Mouse (Mus musculus): ENCODE measurements at regions not wholly inside any gene's neighbourhood (a gene's known extent, or its start where the extent isn't known, plus 50 kb on each side); places are given as distances from the start of the nearest gene placed in this dataset.
A peak's percentile ranks its signal among the peaks of the same experiment; 100 is the strongest.
"Not testable (repeated sequence)": the region's sequence is repeated elsewhere in the genome, so short reads cannot be mapped to it uniquely, and the experiment has no call there.

DNA sequence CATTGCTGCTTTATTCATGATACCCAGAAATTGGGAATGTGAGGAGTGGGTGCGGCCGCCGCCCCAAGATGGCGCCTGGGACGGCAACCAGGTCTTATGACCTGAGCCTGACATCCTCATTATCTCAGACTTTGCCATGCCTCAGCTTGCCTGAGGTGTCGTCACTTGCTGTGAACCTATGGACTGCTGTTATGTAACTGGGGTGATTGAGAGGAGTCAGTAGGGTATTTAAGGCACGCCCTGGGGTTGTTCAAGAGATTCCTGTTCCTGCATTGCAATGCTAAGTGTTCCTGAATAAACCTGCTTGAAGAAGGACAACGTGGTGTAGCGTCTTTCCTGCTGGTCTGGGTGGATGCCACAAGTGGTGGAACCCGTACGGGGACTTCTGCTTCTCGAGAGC is 211.4 kb upstream of the Pou3f2 start:
- DNase-seq (ENCODE audit: low spot score) = no peak
- no peak for ATAC-seq (ENCODE audit: low FRiP score)
- TF ChIP-seq CTCF (IDR thresholded peaks at IDR 0.05) = no peak
- no peak overlapping the region for H3K9ac ChIP-seq (replicated peaks; ENCODE audit: low read length, poor library complexity, severe bottlenecking)
- H3K4me2 ChIP-seq (ENCODE audit: low read depth, low read length, poor library complexity, severe bottlenecking) = no peak overlapping the region
- H3K4me1 ChIP-seq (ENCODE audit: insufficient read depth, low read length) = no peaks in the 10 kb centered on the region
- H3K36me3 ChIP-seq (ENCODE audit: insufficient read depth, low read length) = no peaks in the 10 kb centered on the region
- no peak overlapping the region for H3K27ac ChIP-seq (ENCODE audit: low read depth, low read length)
- WGBS = 92% methylated on average over 12 of the region's 12 CpGs
- no peaks in the 10 kb centered on the region for H3K9me3 ChIP-seq (ENCODE audit: low read length)
- no peaks in the 10 kb centered on the region for H3K27me3 ChIP-seq (ENCODE audit: insufficient read depth, low read length)
- no peak overlapping the region for H3K4me3 ChIP-seq (ENCODE audit: low read depth, low read length)

GRCm38 (mm10) chr4:22667733-22668381 is 179.7 kb upstream of the Pou3f2 start:
- no peaks in the 10 kb centered on the region for H3K36me3 ChIP-seq (ENCODE audit: insufficient read depth, low read length)
- peak overlapping the region; percentile 29; the same call in 1 of the 2 replicates for H3K4me2 ChIP-seq (ENCODE audit: low read depth, low read length, poor library complexity, severe bottlenecking)
- H3K27ac ChIP-seq (ENCODE audit: low read depth, low read length) = no peak overlapping the region
- peak overlapping the region; percentile 2; the same call in 1 of the 2 replicates for H3K4me3 ChIP-seq (ENCODE audit: low read depth, low read length)
- 4% methylated on average over 7 of the region's 7 CpGs for WGBS
- peak; percentile 54; the same call in 1 of the 2 replicates for ATAC-seq (ENCODE audit: low FRiP score)
- no peak overlapping the region; the same call in 1 of the 2 replicates for H3K9ac ChIP-seq (replicated peaks; ENCODE audit: low read length, poor library complexity, severe bottlenecking)
- DNase-seq (ENCODE audit: low spot score) = no peak
- H3K27me3 ChIP-seq (ENCODE audit: insufficient read depth, low read length) = no peaks in the 10 kb centered on the region
- no peak for TF ChIP-seq CTCF (IDR thresholded peaks at IDR 0.05)
- H3K4me1 ChIP-seq (ENCODE audit: insufficient read depth, low read length) = no peaks in the 10 kb centered on the region
- no peaks in the 10 kb centered on the region for H3K9me3 ChIP-seq (ENCODE audit: low read length)

DNA sequence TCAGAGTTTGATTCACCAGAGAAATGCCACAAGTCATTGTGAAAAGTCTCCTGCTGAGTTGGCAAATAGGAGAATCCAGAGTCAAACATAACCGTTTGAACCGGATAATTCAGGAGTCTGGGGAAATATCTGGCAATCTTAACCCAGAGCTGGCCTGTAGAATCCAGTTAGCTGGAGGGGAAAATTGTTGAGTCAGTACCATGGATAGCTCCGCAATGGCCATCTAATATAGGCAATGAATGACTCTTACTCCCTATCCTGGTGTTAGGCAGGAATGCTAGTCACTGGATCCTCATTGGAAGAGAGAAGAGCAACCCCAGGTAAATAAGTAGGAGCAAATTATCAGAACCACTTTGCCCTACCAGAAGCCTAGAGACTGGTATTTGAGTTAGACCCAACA is 157.4 kb upstream of the Pou3f2 start:
- no peaks in the 10 kb centered on the region for H3K4me1 ChIP-seq (ENCODE audit: insufficient read depth, low read length)
- TF ChIP-seq CTCF (IDR thresholded peaks at IDR 0.05) = no peak
- H3K27me3 ChIP-seq (ENCODE audit: insufficient read depth, low read length) = no peaks in the 10 kb centered on the region
- DNase-seq (ENCODE audit: low spot score) = no peak
- no peak overlapping the region for H3K4me2 ChIP-seq (ENCODE audit: low read depth, low read length, poor library complexity, severe bottlenecking)
- ATAC-seq (ENCODE audit: low FRiP score) = no peak
- no peak overlapping the region for H3K27ac ChIP-seq (ENCODE audit: low read depth, low read length)
- no peak overlapping the region for H3K9ac ChIP-seq (replicated peaks; ENCODE audit: low read length, poor library complexity, severe bottlenecking)
- H3K9me3 ChIP-seq (ENCODE audit: low read length) = no peaks in the 10 kb centered on the region
- 57% methylated on average over 3 of the region's 3 CpGs for WGBS
- H3K36me3 ChIP-seq (ENCODE audit: insufficient read depth, low read length) = no peaks in the 10 kb centered on the region
- H3K4me3 ChIP-seq (ENCODE audit: low read depth, low read length) = no peak overlapping the region

GRCm38 (mm10) chr4:22608922-22609321 is 120.8 kb upstream of the Pou3f2 start:
- no peaks in the 10 kb centered on the region for H3K9me3 ChIP-seq (ENCODE audit: low read length)
- H3K4me1 ChIP-seq (ENCODE audit: insufficient read depth, low read length) = no peaks in the 10 kb centered on the region
- DNase-seq (ENCODE audit: low spot score) (peak; percentile 23), ATAC-seq (ENCODE audit: low FRiP score) (no peak)
- H3K9ac ChIP-seq (replicated peaks; ENCODE audit: low read length, poor library complexity, severe bottlenecking) = no peak overlapping the region
- H3K27me3 ChIP-seq (ENCODE audit: insufficient read depth, low read length) = no peaks in the 10 kb centered on the region
- TF ChIP-seq CTCF (IDR thresholded peaks at IDR 0.05) = no peak
- no peaks in the 10 kb centered on the region for H3K36me3 ChIP-seq (ENCODE audit: insufficient read depth, low read length)
- no peak overlapping the region for H3K27ac ChIP-seq (ENCODE audit: low read depth, low read length)
- H3K4me2 ChIP-seq (ENCODE audit: low read depth, low read length, poor library complexity, severe bottlenecking) = no peak overlapping the region
- WGBS = 67% methylated on average over 2 of the region's 2 CpGs
- no peak overlapping the region for H3K4me3 ChIP-seq (ENCODE audit: low read depth, low read length)

- not testable (repeated sequence) for H3K27me3 ChIP-seq (ENCODE audit: insufficient read depth, low read length); H3K4me2 ChIP-seq (ENCODE audit: low read depth, low read length, poor library complexity, severe bottlenecking); H3K4me3 ChIP-seq (ENCODE audit: low read depth, low read length); H3K36me3 ChIP-seq (ENCODE audit: insufficient read depth, low read length); H3K4me1 ChIP-seq (ENCODE audit: insufficient read depth, low read length); DNase-seq (ENCODE audit: low spot score); H3K9ac ChIP-seq (replicated peaks; ENCODE audit: low read length, poor library complexity, severe bottlenecking); H3K9me3 ChIP-seq (ENCODE audit: low read length); H3K27ac ChIP-seq (ENCODE audit: low read depth, low read length); ATAC-seq (ENCODE audit: low FRiP score)
Measured at GRCm38 (mm10) chr4:22602164-22602563, 114.0 kb upstream of the Pou3f2 start.

DNA sequence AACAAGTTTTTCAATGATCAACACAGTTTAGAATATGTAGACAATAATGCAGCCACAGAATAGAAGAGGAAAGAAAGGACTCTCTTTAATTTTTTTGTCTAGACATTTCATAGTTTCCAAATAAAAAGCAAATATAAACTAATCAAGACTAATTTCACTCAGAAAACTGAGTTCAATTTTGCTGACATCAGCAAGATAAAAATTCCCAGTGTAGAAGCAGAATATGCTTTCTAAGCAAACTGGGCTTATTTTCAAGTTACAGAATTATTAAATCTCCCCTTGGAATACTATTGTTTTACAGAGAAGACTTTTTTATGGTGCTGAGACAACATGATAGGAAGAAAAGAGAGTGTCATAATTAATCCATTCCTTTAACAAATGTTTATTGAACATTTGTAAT is 99.0 kb upstream of the Pou3f2 start:
- no peak overlapping the region for H3K9ac ChIP-seq (replicated peaks; ENCODE audit: low read length, poor library complexity, severe bottlenecking)
- no peak overlapping the region for H3K4me2 ChIP-seq (ENCODE audit: low read depth, low read length, poor library complexity, severe bottlenecking)
- H3K36me3 ChIP-seq (ENCODE audit: insufficient read depth, low read length) = no peaks in the 10 kb centered on the region
- no peak for TF ChIP-seq CTCF (IDR thresholded peaks at IDR 0.05)
- no peaks in the 10 kb centered on the region for H3K9me3 ChIP-seq (ENCODE audit: low read length)
- ATAC-seq (ENCODE audit: low FRiP score) (no peak), DNase-seq (ENCODE audit: low spot score) (no peak)
- H3K27ac ChIP-seq (ENCODE audit: low read depth, low read length) = no peak overlapping the region
- H3K4me3 ChIP-seq (ENCODE audit: low read depth, low read length) = no peak overlapping the region
- H3K27me3 ChIP-seq (ENCODE audit: insufficient read depth, low read length) = no peaks in the 10 kb centered on the region
- no peaks in the 10 kb centered on the region for H3K4me1 ChIP-seq (ENCODE audit: insufficient read depth, low read length)
